Mouse (Mus musculus) kidney, adult 18-20 months (tissue): Measurements from ENCODE around the gene Gm3755.
"Not testable (repeated sequence)": the region's sequence is repeated elsewhere in the genome, so short reads cannot be mapped to it uniquely, and the experiment has no call there.

ENCODE experiments used
- DNase-seq: peaks from one replicate; pipeline ENCODE4 v3.0.0; 2021

The Gm3755 gene

DNA sequence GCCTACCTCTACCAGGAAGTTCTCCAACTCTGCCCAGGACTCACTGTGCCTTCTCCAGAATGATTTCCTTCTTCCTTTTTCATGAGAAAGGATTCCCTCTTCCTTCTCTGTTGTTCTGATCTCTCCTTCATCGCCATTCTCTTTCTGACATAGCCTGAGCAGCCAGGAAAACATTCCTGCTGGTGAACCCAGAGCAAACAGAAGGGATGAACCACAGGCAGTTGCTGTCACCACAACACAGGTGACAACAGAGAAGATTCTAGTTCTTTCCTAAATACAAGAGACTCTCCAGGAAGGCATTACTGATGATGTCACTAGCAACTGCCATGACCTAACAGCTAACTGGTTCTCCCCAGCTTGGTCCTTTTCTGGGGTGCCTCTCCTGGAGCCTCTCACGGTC, at the start of gene Gm3755:
Gene Gm3755 (minus strand): TSS at position 101 of the 400 bp plus-strand sequence.
- not testable (repeated sequence) for DNase-seq

DNA sequence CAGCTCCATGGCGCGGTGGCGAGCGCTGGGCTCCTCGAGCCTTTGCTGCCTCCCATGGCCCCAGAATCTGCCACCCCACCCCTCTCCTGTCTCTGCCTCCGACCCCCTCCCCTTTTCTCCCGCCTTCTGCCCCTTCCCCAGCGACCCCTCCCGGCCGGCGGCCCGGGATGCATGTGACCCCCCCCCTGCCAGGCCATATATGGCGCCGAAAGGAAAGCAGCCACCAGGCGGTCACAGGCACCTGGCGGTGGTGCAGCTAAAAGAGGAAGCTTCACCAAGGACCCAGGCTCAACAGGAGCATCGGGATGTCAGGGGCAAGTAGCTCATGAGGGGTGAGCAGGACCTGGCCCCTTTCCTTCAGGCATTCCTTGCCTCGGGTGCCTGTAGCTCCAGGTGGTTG, 38.0 kb upstream of the Gm3755 start:
- DNase-seq = not testable (repeated sequence)

DNA sequence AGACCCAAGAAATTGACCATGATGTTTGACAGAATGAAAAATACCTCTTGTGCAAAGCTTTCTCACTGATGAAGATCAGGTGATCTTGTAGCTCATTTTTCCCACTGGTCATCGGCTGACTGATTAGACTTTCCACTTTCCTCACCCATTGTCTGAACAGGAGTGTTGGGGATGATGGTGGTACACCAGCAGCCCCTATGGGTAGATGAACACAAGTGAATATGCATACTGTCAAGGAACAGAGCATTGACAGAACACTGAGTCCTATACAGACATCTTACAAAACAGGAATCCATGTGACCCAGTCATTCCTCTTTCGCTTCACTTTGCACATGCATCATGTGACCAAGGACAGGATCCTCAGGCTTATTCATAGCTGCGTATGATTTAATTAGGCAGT, 32.9 kb upstream of the Gm3755 start, which contains the start of gene Gm3752:
Gene Gm3752 (minus strand): TSS at position 101 of the 400 bp plus-strand sequence.
- DNase-seq = not testable (repeated sequence)

DNA sequence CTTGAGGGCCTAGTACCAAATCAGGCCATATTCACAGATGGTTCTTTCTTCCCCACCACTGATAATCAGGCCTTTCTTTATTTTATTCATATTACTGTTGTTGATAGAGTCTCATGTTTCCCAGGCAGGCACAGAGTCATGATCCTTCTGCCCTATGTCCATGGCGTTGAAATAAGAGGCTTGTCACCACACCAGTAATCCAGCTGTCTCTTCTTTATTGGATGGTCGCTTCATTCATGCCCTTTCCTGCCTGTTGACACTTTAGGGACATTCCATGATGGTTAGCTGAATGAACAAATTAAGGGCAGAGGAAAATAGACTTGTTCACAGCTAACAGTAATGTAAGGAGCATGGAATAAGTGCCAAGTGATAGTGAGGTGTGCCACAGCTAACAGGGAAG, 28.2 kb downstream of the Gm3755 start:
- DNase-seq = peak; percentile 2
